Comparison of ENCODE assay signal across 11 mouse cellular contexts in the genomic region with DNA sequence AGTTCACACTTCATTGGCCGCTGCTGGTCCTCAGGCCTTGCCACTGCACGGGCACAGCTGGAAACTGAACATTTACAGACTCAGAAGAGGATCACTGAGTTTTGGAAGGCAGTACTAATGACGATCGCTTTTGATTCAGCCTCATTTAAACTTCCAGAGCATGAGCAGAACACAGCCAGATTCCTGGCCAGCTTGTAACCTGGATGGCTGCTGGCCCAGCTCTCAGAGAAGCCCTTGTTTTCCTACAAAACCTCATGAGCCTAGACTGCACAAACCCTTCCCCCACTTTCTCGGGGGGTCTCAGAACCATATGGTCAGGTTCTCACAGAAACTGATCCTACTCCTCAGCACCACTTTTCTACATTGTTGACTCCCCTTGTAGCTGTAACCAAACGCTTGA.
"Had no signal": no experiment of that assay in that cellular context is flagged by ENCODE, and none has a peak within 500 bp of the region (broad histone marks: within the 10 kb centered on the region; RNA-seq: fewer than 3 reads in every experiment).

No protein-coding gene starts in this region.

- H3K27me3 ChIP-seq: liver, embryonic 13.5 days had no signal

- H3K9ac ChIP-seq: liver, embryonic 13.5 days had no signal

- DNase-seq: kidney, postnatal 14 days; kidney, postnatal 4 days; liver, embryonic 13.5 days; lung, adult 2 months; lung, postnatal 14 days; lung, postnatal 4 days; midbrain, embryonic 14.5 days; thymus, adult 18-20 months; thymus, postnatal 36 days had no signal

- H3K9me3 ChIP-seq: liver, embryonic 13.5 days had no signal

- H3K27ac ChIP-seq: liver, embryonic 13.5 days had no signal

- H3K4me2 ChIP-seq: liver, embryonic 13.5 days; midbrain, embryonic 11.5 days had no signal

- H3K36me3 ChIP-seq: liver, embryonic 13.5 days had no signal

- H3K4me3 ChIP-seq: liver, embryonic 13.5 days; myocyte had no signal

- H3K4me1 ChIP-seq: liver, embryonic 13.5 days had no signal
